Mouse (Mus musculus): ENCODE measurements around the gene Acp4. TPM values are rescaled to one million over a fixed set of nuclear protein-coding genes. Genes with fewer than 3 reads are reported as not detected.

Gene Acp4
- total RNA-seq, 4 experiments from 2014 or later: not detected

Other genes with a start within 250 kb of the Acp4 start
- 1 to 10 TPM in 1 of 4 experiments, not detected in 3; 1.3 TPM for gene Klk1b26, start 245.2 kb downstream of the Acp4 start, total RNA-seq (2022)
- not detected for gene Klk1b27, start 205.1 kb downstream of the Acp4 start, total RNA-seq (2022)
- gene Klk1b21, start 155.1 kb downstream of the Acp4 start, total RNA-seq (2022): not detected
- not detected for gene Klk1b22, start 144.7 kb downstream of the Acp4 start, total RNA-seq (2022)
- gene Klk1b16, start 120.6 kb downstream of the Acp4 start, total RNA-seq (2022): not detected
- not detected for gene Klk1b24, start 69.1 kb downstream of the Acp4 start, total RNA-seq (2022)
- not detected for gene Klk1b3, start 59.2 kb downstream of the Acp4 start, total RNA-seq (2022)
- gene Klk1b4, start 49.9 kb downstream of the Acp4 start, total RNA-seq (2022): not detected
- gene Klk1b5, start 41.4 kb downstream of the Acp4 start, total RNA-seq (2022): not detected
- under 1 TPM in 2 of 4 experiments, not detected in 2; 0.31 to 0.72 TPM for gene Klk1, start 32.0 kb downstream of the Acp4 start, total RNA-seq (2022)
- gene Gm36864, start 21.2 kb downstream of the Acp4 start, total RNA-seq (2022): not detected
- gene 1700028J19Rik, start 10.7 kb downstream of the Acp4 start, total RNA-seq (2022): not detected
- gene 2410002F23Rik, start 10.7 kb downstream of the Acp4 start, total RNA-seq (2022): 1 to 10 TPM; 5.1 to 9.2 (median 6.6) TPM
- gene Gm15517, start 4.1 kb upstream of the Acp4 start, total RNA-seq (2022): not detected
- gene Clec11a, start 49.5 kb upstream of the Acp4 start, total RNA-seq (2022): 1 to 10 TPM in 2 of 4 experiments, under 1 TPM in 2; 0.53 to 1.3 (median 0.99) TPM
- gene Shank1, start 52.9 kb upstream of the Acp4 start, total RNA-seq (2022): under 1 TPM; 0.17 to 0.43 (median 0.34) TPM
- gene Syt3, start 126.7 kb upstream of the Acp4 start, total RNA-seq (2022): 1 to 10 TPM; 3.2 to 7.0 (median 5.2) TPM
- not detected for gene 1700008O03Rik, start 128.4 kb upstream of the Acp4 start, total RNA-seq (2022)
- gene Lrrc4b, start 171.6 kb upstream of the Acp4 start, total RNA-seq (2022): under 1 TPM; 0.10 to 0.27 (median 0.11) TPM
- under 1 TPM in 1 of 4 experiments, not detected in 3; 0.29 TPM for gene Aspdh, start 208.0 kb upstream of the Acp4 start, total RNA-seq (2022)
- gene Josd2, start 210.6 kb upstream of the Acp4 start, total RNA-seq (2022): 10 to 100 TPM; 48.9 to 66.1 (median 56.3) TPM
- 10 to 100 TPM; 48.6 to 53.7 (median 51.8) TPM for gene Emc10, start 239.2 kb upstream of the Acp4 start, total RNA-seq (2022)
- 1 to 10 TPM; 3.4 to 5.4 (median 4.4) TPM for gene Fam71e1, start 239.2 kb upstream of the Acp4 start, total RNA-seq (2022)

Data from gastrocnemius, adult 8-10 months (tissue).